Mouse (Mus musculus): ENCODE measurements around the gene Prkce. TPM values are rescaled to one million over a fixed set of nuclear protein-coding genes. Genes with fewer than 3 reads are reported as not detected.

Prkce gene
- polyA plus RNA-seq, 1 experiment from 2014 or later = 4.4 TPM

GRCm38 (mm10) chr17:86414608-86415007 is 247.0 kb downstream of the Prkce start:
- Histone ChIP-seq H3K27me3 (ENCODE audit: control insufficient read depth, insufficient read depth, low read length) (no peaks in the 10 kb centered on the region), H3K4me1 (ENCODE audit: control insufficient read depth, insufficient read depth, low read length) (peaks cover 11% of the 10 kb centered on the region), H3K9ac (ENCODE audit: low read length) (no peak overlapping the region), H3K4me2 (ENCODE audit: low read depth, low read length) (no peak overlapping the region), H3K36me3 (ENCODE audit: control insufficient read depth, insufficient read depth, low read length) (no peaks in the 10 kb centered on the region), H3K27ac (ENCODE audit: low read length) (no peak overlapping the region), H3K4me3 (replicated peaks; ENCODE audit: low read length) (no peak overlapping the region), H3K9me3 (replicated peaks; ENCODE audit: control insufficient read depth, low read length) (no peaks in the 10 kb centered on the region)
- no peak for ATAC-seq (ENCODE audit: insufficient read depth, low FRiP score)
- WGBS = 87% methylated on average over 8 of the region's 8 CpGs

- H3K27ac ChIP-seq (ENCODE audit: low read length) = no peak overlapping the region
These were observed 248.4 kb downstream of the Prkce start for GRCm38 (mm10) chr17:86415989-86416388.

GRCm38 (mm10) chr17:86418334-86418733 is 250.7 kb downstream of the Prkce start:
- Histone ChIP-seq H3K4me1 (ENCODE audit: control insufficient read depth, insufficient read depth, low read length) (no peaks in the 10 kb centered on the region), H3K4me3 (replicated peaks; ENCODE audit: low read length) (no peak overlapping the region), H3K27me3 (ENCODE audit: control insufficient read depth, insufficient read depth, low read length) (no peaks in the 10 kb centered on the region), H3K9me3 (replicated peaks; ENCODE audit: control insufficient read depth, low read length) (no peaks in the 10 kb centered on the region), H3K36me3 (ENCODE audit: control insufficient read depth, insufficient read depth, low read length) (no peaks in the 10 kb centered on the region), H3K4me2 (ENCODE audit: low read depth, low read length) (no peak overlapping the region), H3K27ac (ENCODE audit: low read length) (no peak overlapping the region), H3K9ac (ENCODE audit: low read length) (no peak overlapping the region)
- ATAC-seq (ENCODE audit: insufficient read depth, low FRiP score) = no peak
- 88% methylated on average over 17 of the region's 17 CpGs for WGBS

More at GRCm38 (mm10) chr17:86415989-86416388, 248.4 kb downstream of the Prkce start:
- no peak for ATAC-seq (ENCODE audit: insufficient read depth, low FRiP score)
- H3K4me1 ChIP-seq (ENCODE audit: control insufficient read depth, insufficient read depth, low read length) = peaks cover 11% of the 10 kb centered on the region
- no peaks in the 10 kb centered on the region for H3K9me3 ChIP-seq (replicated peaks; ENCODE audit: control insufficient read depth, low read length)
- H3K4me3 ChIP-seq (replicated peaks; ENCODE audit: low read length) = no peak overlapping the region
- no peak overlapping the region for H3K9ac ChIP-seq (ENCODE audit: low read length)
- H3K36me3 ChIP-seq (ENCODE audit: control insufficient read depth, insufficient read depth, low read length) = no peaks in the 10 kb centered on the region
- no peaks in the 10 kb centered on the region for H3K27me3 ChIP-seq (ENCODE audit: control insufficient read depth, insufficient read depth, low read length)
- no peak overlapping the region for H3K4me2 ChIP-seq (ENCODE audit: low read depth, low read length)
- WGBS = 88% methylated on average over 7 of the region's 7 CpGs

- WGBS = 68% methylated on average over 6 of the region's 6 CpGs
- no peak; the same call in 1 of the 2 replicates for ATAC-seq (ENCODE audit: insufficient read depth, low FRiP score)
- no peak overlapping the region for H3K4me2 ChIP-seq (ENCODE audit: low read depth, low read length)
- H3K27ac ChIP-seq (ENCODE audit: low read length) = no peak overlapping the region
- H3K4me3 ChIP-seq (replicated peaks; ENCODE audit: low read length) = no peak overlapping the region
- no peak overlapping the region for H3K9ac ChIP-seq (ENCODE audit: low read length)
- no peaks in the 10 kb centered on the region for H3K36me3 ChIP-seq (ENCODE audit: control insufficient read depth, insufficient read depth, low read length)
- no peaks in the 10 kb centered on the region for H3K27me3 ChIP-seq (ENCODE audit: control insufficient read depth, insufficient read depth, low read length)
- H3K4me1 ChIP-seq (ENCODE audit: control insufficient read depth, insufficient read depth, low read length) = no peaks in the 10 kb centered on the region
- H3K9me3 ChIP-seq (replicated peaks; ENCODE audit: control insufficient read depth, low read length) = no peaks in the 10 kb centered on the region
These were observed 251.6 kb downstream of the Prkce start for GRCm38 (mm10) chr17:86419199-86419598.

GRCm38 (mm10) chr17:86420646-86421338 is 253.2 kb downstream of the Prkce start:
- 88% methylated on average over 10 of the region's 10 CpGs for WGBS
- Histone ChIP-seq H3K4me2 (ENCODE audit: low read depth, low read length) (no peak overlapping the region), H3K4me1 (ENCODE audit: control insufficient read depth, insufficient read depth, low read length) (no peaks in the 10 kb centered on the region), H3K4me3 (replicated peaks; ENCODE audit: low read length) (no peak overlapping the region), H3K27ac (ENCODE audit: low read length) (no peak overlapping the region), H3K27me3 (ENCODE audit: control insufficient read depth, insufficient read depth, low read length) (no peaks in the 10 kb centered on the region), H3K9me3 (replicated peaks; ENCODE audit: control insufficient read depth, low read length) (no peaks in the 10 kb centered on the region), H3K9ac (ENCODE audit: low read length) (no peak overlapping the region), H3K36me3 (ENCODE audit: control insufficient read depth, insufficient read depth, low read length) (no peaks in the 10 kb centered on the region)
- ATAC-seq (ENCODE audit: insufficient read depth, low FRiP score) = no peak

GRCm38 (mm10) chr17:86422023-86422422 is 254.4 kb downstream of the Prkce start:
- H3K36me3 ChIP-seq (ENCODE audit: control insufficient read depth, insufficient read depth, low read length) = no peaks in the 10 kb centered on the region
- H3K27me3 ChIP-seq (ENCODE audit: control insufficient read depth, insufficient read depth, low read length) = no peaks in the 10 kb centered on the region
- WGBS = 83% methylated on average over 4 of the region's 4 CpGs
- no peak overlapping the region for H3K4me2 ChIP-seq (ENCODE audit: low read depth, low read length)
- no peak overlapping the region for H3K9ac ChIP-seq (ENCODE audit: low read length)
- H3K4me3 ChIP-seq (replicated peaks; ENCODE audit: low read length) = no peak overlapping the region
- ATAC-seq (ENCODE audit: insufficient read depth, low FRiP score) = no peak
- no peaks in the 10 kb centered on the region for H3K9me3 ChIP-seq (replicated peaks; ENCODE audit: control insufficient read depth, low read length)
- H3K27ac ChIP-seq (ENCODE audit: low read length) = no peak overlapping the region
- H3K4me1 ChIP-seq (ENCODE audit: control insufficient read depth, insufficient read depth, low read length) = no peaks in the 10 kb centered on the region

GRCm38 (mm10) chr17:86429877-86430276 is 262.3 kb downstream of the Prkce start:
- no peak overlapping the region for H3K4me3 ChIP-seq (replicated peaks; ENCODE audit: low read length)
- H3K36me3 ChIP-seq (ENCODE audit: control insufficient read depth, insufficient read depth, low read length) = no peaks in the 10 kb centered on the region
- H3K9me3 ChIP-seq (replicated peaks; ENCODE audit: control insufficient read depth, low read length) = no peaks in the 10 kb centered on the region
- H3K27me3 ChIP-seq (ENCODE audit: control insufficient read depth, insufficient read depth, low read length) = no peaks in the 10 kb centered on the region
- ATAC-seq (ENCODE audit: insufficient read depth, low FRiP score) = no peak
- no peak overlapping the region for H3K27ac ChIP-seq (ENCODE audit: low read length)
- no peaks in the 10 kb centered on the region for H3K4me1 ChIP-seq (ENCODE audit: control insufficient read depth, insufficient read depth, low read length)
- 82% methylated on average over 6 of the region's 6 CpGs for WGBS
- H3K9ac ChIP-seq (ENCODE audit: low read length) = no peak overlapping the region
- H3K4me2 ChIP-seq (ENCODE audit: low read depth, low read length) = no peak overlapping the region

- Histone ChIP-seq H3K9me3 (replicated peaks; ENCODE audit: control insufficient read depth, low read length) (no peaks in the 10 kb centered on the region), H3K27me3 (ENCODE audit: control insufficient read depth, insufficient read depth, low read length) (no peaks in the 10 kb centered on the region), H3K27ac (ENCODE audit: low read length) (no peak overlapping the region), H3K4me1 (ENCODE audit: control insufficient read depth, insufficient read depth, low read length) (peaks cover 9% of the 10 kb centered on the region; the same call in 1 of the 2 replicates), H3K4me3 (replicated peaks; ENCODE audit: low read length) (no peak overlapping the region), H3K9ac (ENCODE audit: low read length) (no peak overlapping the region), H3K4me2 (ENCODE audit: low read depth, low read length) (no peak overlapping the region), H3K36me3 (ENCODE audit: control insufficient read depth, insufficient read depth, low read length) (no peaks in the 10 kb centered on the region)
- 78% methylated on average over 2 of the region's 2 CpGs for WGBS
- no peak for ATAC-seq (ENCODE audit: insufficient read depth, low FRiP score)
These were observed 265.5 kb downstream of the Prkce start for GRCm38 (mm10) chr17:86433117-86433516.

GRCm38 (mm10) chr17:86433813-86434212 is 266.2 kb downstream of the Prkce start:
- Histone ChIP-seq H3K4me2 (ENCODE audit: low read depth, low read length) (no peak overlapping the region), H3K27ac (ENCODE audit: low read length) (no peak overlapping the region), H3K9me3 (replicated peaks; ENCODE audit: control insufficient read depth, low read length) (no peaks in the 10 kb centered on the region), H3K27me3 (ENCODE audit: control insufficient read depth, insufficient read depth, low read length) (no peaks in the 10 kb centered on the region), H3K36me3 (ENCODE audit: control insufficient read depth, insufficient read depth, low read length) (no peaks in the 10 kb centered on the region), H3K4me3 (replicated peaks; ENCODE audit: low read length) (no peak overlapping the region), H3K9ac (ENCODE audit: low read length) (no peak overlapping the region), H3K4me1 (ENCODE audit: control insufficient read depth, insufficient read depth, low read length) (peaks cover 9% of the 10 kb centered on the region; the same call in 1 of the 2 replicates)
- 89% methylated on average over 11 of the region's 11 CpGs for WGBS
- ATAC-seq (ENCODE audit: insufficient read depth, low FRiP score) = no peak

Data from stomach, embryonic 16.5 days (tissue).